Mouse (Mus musculus): ENCODE data around the gene Nckap5. TPM values are rescaled to one million over a fixed set of nuclear protein-coding genes. Genes with fewer than 3 reads are reported as not detected.
"Not testable (repeated sequence)": the region's sequence is repeated elsewhere in the genome, so short reads cannot be mapped to it uniquely, and the experiment has no call there.

Gene Nckap5
- total RNA-seq, 2 experiments from 2014 or later: 39.0 to 79.2 TPM

DNA sequence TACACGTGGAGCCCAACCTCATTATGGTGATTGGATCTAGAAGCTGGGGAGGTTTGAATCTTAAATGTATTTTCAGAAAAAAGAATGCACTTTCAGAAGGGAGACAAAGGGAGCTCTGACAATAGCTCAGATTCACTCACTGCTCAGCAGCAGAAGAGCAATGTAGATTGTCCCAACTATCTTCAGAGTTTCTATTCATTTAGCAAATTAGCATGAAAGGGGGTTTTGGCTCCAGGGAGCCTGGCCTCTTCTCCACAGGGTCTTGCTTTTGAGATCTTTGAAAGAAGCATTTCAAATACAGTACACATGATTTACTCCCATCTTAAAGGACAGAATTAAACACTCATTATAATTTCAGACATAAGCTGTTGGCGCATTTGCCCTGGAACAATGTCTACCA lies 662.5 kb downstream of the Nckap5 start:
- no peak for DNase-seq

- DNase-seq: no peak
These were observed 663.1 kb downstream of the Nckap5 start for GRCm38 (mm10) chr1:126167546-126167945.

- DNase-seq: no peak
These were observed 671.3 kb downstream of the Nckap5 start for GRCm38 (mm10) chr1:126159287-126159686.

DNA sequence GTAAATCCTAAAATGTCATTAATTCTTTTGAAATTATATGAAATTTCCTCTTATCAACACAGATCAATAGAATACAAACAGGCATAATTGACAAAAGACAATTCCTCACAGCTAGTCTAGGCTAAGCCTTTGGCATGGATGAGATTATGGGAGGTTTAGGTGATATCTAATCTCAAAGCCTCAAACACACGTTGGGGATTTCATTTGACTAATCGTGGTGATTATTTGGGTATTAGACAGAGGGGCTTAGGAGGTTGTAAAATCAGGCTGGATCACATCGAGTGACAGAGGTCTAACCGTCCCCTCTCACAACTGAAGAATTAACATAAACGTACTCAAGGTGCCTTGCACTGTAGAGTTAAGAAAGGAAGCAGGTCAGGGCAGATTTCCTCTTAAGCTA lies 674.8 kb downstream of the Nckap5 start:
- no peak for DNase-seq

GRCm38 (mm10) chr1:126153516-126154234 lies 676.9 kb downstream of the Nckap5 start:
- DNase-seq: peak; percentile 86 to 88

DNA sequence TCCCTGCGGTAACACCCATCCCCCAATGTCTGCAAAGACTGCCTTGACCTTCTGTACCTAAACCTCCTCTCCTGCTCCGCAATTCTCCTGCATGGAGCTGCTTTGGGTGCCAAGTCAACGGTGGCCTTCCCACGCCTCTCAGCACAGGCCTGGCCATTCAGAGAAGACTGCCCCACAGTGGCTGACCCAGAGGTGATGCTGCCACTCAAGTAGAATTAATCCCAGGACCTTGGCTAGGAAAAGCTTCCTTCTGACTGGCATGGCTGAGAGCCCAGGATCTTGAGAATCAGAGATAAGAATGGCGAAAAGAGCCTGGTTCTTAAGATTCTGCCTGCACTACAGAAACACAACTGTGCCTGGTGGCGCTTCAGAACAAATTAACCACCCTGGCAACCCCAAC lies 678.4 kb downstream of the Nckap5 start:
- peak; percentile 13 to 19 for DNase-seq

DNA sequence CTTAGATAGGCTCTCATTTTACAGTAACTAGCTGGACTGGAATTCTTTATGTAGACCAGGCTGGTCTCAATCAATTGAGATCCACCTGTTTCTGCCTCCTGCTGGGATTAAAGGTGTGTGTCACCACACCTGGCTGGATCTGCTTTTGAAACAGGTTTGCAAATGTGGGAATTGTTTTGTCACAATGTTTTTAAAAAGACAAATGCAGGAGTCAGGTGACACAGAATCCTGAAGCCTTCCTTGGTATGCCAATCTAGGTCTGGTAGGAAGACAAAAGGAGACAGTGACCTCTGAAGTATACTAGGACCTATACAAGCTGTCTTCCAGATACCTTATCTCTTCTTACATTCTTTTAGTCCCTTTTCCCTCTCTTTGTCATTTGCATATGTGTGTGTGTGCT lies 680.6 kb downstream of the Nckap5 start:
- DNase-seq: no peak

- no peak for DNase-seq
These were observed 694.9 kb downstream of the Nckap5 start for GRCm38 (mm10) chr1:126135717-126136116.

DNA sequence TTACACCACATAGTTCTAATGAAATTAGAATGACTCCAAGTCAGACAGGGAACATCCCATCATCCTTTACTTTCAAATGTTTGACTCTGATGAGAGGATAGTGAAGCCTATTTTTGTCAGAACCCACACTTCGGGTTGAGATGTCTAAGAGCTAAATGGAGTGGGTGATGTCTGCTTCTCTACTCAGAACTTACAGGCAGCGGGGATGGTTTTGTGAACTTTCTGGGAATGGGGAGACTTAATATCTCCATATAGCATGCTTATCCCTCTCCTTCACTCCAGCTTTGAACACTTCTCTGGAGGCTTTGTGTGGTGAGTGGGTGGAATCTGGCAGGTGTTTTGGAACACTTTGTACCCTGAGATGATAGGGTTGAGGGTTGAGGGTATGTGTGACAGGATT lies 698.3 kb downstream of the Nckap5 start:
- no peak for DNase-seq

DNA sequence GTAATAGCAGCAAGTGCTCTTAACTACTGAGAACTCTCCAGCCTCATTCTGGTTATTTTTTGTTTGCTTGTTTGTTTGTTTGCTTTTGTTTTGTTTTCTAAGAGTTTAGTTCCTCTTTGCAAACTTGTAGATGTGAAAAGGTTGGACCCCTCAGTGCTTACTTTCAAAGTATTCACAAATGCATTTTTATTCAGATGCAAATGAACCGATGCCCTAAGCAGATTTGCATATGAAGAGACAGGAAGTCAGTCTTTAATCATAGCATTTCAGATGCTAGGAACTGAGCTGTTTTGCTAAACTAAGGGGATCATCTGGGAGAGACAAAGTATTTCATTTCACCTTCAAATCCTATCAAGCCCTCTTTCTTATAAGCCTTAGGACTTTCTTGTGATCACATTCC lies 701.5 kb downstream of the Nckap5 start:
- DNase-seq: no peak

DNA sequence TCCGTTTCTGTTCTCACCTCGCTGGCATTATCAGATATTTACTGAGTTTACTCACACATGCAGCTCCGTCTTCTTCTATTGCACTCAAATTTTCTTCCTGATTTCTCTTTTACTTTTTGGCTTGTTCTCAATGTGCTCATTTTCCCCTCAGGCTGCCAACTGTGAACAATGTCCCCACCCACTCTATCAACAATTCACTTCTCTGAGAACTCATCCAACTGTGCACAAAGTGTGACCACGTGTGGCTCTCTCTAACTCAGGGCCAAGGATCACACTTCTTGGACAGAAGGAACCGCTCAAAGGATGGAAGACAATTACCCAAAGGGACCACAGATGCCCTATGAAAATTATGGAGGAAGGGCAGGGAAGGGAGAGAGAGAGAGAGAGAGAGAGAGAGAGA lies 707.5 kb downstream of the Nckap5 start:
- DNase-seq: no peak

DNA sequence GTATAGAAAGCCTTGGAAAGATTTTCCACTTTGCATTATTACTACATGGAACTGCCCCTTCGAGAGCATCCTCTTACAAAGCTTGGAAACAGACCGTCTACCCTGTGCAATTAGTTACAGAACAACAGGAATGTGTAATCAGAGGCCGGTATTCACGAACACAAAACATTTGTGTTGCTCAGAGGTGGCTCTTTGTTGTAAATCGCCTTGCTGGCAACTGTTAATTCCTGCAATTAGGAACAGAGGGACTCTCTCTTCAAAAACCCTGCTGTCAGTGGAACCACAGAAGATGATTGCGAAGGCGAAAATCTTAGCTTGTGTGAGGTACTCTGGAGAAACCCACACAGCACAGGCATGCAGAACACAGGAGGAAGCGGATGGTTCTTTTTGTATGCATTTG lies 710.1 kb downstream of the Nckap5 start:
- no peak for DNase-seq

GRCm38 (mm10) chr1:126116034-126116433 lies 714.6 kb downstream of the Nckap5 start:
- DNase-seq: no peak

DNA sequence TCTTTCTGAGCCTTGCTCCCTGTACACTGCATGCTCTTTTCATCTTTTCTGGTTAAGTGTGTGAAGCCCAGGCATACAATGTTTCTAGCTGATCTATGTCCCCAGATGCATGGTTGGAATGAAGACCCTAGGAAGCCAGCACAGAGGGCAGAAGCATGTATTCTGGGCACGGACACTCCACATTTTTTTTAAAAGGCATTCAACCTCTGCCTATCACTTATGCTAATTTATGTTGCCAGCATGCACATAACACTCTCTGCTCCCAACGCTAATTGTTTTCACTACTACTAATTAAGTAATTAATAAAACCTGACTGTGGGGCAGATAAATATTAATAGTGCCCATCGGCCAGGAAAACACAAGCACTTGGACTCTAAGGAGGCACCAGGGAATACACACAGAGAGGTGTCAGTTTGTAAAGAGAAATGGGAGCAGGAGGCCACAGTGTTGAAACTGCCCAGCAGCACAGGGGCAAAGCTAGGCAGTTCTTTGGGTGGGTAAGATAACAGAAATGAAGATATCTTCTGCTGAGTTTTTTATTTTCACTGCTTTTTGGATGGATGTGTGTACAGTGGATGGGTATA lies 724.8 kb downstream of the Nckap5 start:
- no peak for DNase-seq

GRCm38 (mm10) chr1:126094346-126094745 lies 736.3 kb downstream of the Nckap5 start:
- peak in 1 of 2 experiments; percentile 8 for DNase-seq

DNA sequence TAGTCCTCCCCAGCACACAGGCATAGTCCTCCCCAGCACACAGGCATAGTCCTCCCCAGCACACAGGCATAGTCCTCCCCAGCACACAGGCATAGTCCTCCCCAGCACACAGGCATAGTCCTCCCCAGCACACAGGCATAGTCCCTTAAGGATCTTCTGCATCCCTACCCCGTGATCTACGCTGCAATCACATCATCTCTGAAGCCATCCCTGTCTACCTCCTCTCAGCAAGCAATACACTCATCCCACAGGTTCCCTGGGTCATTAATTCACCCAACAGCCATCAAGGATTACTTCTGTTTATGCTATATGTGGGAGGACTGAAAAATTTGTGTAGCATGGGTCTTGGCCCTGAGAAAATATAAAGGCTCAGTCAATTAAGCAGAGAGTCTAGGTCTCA lies 738.6 kb downstream of the Nckap5 start:
- DNase-seq: not testable (repeated sequence)

GRCm38 (mm10) chr1:126087181-126087580 lies 743.4 kb downstream of the Nckap5 start:
- DNase-seq: no peak

DNA sequence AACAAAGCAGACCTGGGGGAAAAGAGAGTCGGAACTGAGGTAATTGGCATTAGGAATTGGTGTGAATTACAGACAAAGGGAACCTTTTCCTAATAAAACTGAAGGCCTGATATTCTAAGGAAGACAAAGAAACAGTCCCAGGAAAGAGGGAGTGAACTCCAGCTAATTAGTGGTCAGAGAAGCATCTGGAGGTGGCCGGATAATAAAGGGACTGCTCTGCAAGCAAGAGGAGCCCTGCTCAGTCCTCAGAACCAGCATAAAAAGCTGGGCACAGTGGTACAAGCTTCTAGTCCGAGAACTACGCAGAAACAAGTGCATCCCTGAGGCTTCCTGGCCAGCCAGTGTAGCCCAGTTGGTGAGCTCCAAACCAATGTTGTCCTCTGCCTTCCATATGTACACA lies 754.3 kb downstream of the Nckap5 start:
- DNase-seq: no peak

GRCm38 (mm10) chr1:126070861-126071260 lies 759.7 kb downstream of the Nckap5 start:
- no peak for DNase-seq

DNA sequence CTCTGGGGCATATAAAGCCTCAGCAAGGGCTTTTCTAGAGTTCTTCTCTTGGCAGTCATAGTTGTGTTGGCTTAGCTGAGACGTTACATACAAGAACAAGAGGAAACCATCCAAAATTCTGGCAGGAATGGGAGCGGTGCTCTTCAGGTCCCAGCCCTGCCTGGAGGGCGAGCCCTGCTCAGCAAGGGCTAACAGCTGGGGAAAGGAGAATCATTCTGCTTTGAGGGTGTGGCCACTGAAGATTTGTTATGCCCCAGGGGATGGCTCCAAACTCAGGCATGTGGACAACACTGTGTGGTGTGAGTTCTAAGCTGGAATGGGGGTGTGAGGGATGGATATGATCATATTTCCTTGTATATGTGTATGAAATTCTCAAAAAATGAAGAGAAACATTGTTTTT lies 779.1 kb downstream of the Nckap5 start:
- DNase-seq: no peak

GRCm38 (mm10) chr1:126042886-126043285 lies 787.7 kb downstream of the Nckap5 start:
- DNase-seq: no peak

DNA sequence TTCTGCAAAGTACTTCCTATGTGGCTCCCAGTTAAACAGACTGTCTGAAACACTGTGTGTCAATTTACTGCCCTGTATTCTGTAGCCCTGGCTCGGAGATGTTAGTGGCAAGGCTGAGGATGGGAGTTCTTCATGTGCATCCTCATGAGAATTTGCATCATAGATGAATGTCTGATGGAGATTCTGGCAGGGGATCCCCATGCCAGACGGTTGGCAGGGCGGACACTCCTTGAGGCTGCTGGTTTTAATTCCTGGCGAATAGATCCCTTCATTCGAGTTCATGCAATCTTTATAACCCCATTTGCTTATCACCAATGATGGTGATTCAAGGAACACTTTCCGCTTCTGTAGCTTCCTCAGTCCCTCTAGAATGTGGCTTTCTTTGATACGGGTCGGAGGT lies 803.1 kb downstream of the Nckap5 start:
- DNase-seq: no peak

GRCm38 (mm10) chr1:126024518-126024917 lies 806.1 kb downstream of the Nckap5 start:
- DNase-seq: no peak

- DNase-seq: no peak
These were observed 807.6 kb downstream of the Nckap5 start for GRCm38 (mm10) chr1:126022959-126023358.

All from adrenal gland, postnatal 36 days (tissue).